Mouse (Mus musculus) brain, embryonic 18.5 days (tissue): ENCODE results near the gene Rnf32.

ENCODE experiments used
- DNase-seq: peaks from one replicate; pipeline ENCODE4 v3.0.0-alpha.2; 2012; ENCODE audit warnings: low read depth, low spot score

Gene Rnf32

DNA sequence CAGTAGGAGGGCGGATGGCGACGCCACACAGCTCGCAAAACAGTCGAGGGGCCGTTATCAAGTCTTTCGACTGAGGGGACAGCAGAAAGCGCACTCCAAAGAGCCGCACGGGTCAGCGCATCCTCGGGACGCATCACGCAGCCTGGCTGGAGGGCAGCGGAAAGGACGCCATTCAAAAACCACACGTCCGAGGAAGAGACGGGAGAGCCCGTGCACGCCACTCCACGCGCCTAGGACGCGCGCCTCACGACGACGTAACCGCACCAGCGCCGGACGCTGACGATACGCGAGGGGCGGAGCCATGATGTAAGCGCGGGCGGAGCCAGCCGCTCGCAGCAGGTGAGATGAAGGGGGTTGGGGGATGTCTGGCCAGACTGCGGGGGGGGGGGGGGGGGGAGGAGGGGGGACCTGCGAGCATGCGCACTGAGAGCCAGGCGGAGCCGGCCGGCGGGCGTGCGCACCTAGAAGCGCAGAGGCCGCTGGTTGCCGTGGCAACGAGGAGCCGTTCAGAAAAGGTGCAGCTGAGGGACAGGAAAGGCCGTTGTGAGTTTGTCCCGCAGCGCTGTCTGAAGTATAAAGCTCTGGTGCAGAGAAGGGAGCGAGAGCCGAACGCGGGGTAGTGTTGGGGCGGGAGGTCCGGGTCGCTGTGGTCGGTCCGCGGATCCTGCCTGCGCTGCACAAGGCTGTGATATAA is at the start of gene Rnf32:
Gene Rnf32 (plus strand): TSS at position 423 of the 694 bp plus-strand sequence.
- peak; percentile 87 for DNase-seq

DNA sequence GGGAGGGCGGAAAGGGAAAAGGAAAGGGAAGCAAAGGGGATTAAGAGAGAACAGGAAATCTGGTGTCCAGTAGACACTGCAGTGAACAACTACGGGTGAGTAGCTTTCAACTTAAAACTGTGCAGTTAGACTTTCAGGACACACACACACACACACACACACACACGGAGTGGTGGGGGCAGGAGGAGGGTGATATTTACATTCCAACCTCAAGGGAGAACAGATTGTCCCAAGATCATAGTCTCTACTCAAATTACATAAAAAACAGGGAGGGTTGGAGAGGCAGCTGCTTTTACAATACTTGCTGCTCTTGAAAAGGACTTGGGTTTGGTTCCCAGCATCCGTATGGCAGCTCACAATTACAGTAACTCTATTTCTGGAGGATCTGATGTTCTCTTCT is 45.6 kb upstream of the Rnf32 start:
- no peak for DNase-seq

DNA sequence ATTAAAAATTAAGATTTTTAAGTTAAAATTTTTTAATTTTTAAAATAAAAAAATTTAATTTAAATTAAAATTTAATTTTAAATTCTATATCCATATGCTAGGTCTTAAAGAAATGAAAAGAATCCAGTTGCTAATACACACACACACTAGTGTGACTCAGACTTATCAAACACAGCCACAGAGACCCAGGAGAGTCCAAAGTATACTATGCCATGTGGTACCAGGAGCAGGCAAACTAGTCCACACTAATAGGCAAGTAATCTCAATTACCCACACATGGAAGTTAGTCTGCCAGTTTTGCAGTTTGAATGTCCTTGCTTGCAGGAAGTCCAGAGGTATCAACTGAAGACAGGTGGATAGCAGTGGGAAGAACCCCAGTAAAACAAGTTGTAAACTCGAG is 35.9 kb upstream of the Rnf32 start:
- DNase-seq = no peak

DNA sequence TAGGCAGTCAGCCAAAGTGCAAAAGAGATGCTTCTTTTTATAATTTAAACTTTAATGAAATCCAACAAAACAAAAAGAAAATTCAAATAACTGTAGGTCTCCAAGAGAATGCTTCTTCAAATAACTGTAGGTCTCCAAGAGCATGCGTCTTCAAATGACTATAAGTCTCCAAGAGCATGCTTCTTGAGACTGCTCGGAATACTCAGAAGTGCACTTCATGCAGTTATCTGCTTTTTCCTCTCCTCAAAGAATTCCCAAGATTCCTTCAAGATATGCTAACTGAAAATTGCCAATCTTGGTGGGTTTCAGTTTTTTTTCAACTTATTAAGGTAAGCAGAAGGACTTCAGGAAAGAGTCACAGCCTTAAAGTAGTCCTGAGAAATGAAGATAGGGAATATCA is 28.8 kb upstream of the Rnf32 start:
- DNase-seq = no peak

DNA sequence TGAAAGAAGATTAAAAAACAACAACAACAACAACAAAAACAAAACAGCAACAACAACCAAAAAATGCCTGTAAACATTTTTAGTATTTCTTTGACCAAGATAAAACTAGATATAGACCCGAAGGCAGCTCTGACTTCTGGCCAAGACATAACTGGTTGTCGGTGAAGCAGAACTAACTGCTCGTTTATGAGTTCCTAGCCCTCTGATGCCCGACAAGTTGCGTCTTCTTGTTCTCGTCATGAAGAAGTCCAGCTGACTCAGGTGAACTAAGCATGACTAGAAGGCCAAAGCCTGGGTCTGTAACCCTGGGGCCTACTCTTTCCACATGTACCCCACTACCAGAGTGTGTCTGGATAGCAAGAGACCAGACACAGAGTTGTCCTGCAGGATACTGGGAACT is 25.6 kb upstream of the Rnf32 start:
- no peak for DNase-seq

DNA sequence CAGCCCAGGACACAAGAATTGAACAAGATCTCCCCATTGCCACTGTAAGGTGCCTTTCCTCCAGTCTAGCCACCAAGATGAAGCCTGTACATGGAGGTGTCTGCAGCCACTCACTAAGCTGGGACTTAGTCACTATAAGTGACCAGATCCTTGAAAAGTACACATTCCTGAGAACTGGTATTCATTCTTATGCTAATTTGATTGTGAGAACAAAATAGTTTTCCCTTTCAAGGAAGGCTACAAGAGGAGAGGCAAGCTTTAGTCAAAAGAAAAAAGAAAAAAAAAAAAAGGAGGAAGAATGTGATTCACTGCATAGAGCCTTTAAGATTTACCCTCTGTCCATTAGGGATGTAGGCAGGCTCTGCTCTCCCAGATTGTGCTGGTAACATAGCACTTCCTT is 24.6 kb upstream of the Rnf32 start:
- no peak for DNase-seq

DNA sequence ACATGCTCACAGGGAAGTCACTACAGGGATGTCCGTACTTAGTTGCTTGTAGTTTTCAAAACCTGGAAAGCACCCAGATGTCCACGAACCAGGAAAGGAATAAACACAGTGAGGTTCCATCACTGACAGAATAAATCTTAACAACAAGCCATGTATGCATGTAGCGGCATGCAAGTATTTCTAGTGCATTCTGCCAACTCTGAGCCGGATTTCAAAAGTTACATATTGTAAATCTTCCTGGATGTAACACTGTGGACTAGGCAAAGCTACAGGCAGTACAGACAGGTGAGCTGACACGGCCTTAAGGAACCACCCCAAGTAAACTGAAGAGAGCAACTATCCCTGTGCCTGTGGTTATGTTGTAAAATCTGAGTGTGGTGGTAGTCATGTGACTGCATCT is 9.0 kb upstream of the Rnf32 start:
- no peak for DNase-seq

DNA sequence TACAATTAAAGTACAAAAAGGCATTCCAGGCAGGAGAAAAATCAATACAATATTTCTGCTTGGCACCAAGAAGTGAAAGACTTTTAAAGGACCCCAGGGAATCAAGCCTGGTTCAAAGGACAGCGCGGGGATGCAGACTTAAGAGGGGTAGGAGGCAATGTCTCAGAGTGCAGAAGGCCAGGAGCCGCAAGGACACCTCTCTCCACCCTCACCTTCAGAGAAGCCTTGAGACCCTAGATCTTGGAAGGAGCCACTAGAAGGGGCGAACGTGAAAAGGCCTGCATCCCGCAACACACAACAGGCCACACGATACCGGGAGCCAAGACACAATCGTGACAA is 592 bp upstream of the Rnf32 start:
- DNase-seq = no peak

DNA sequence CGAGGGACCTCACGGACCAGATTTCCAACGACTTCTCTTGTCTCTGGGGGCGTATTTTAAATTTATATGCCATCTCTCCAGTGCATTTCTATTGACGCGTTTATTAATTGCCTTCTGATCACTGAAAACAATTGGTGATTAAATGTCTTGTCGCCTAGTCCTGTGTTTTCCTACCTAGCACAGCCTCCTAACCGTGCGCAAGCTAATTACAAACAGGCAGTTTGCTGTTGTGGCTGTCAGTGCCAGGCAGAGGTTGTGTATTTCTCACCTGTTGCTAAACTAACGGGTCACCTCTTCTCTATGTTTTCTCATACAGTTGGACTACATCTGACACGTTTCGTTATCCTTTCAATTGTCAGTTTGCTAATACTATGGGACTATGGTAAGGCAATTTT is 469 bp downstream of the Rnf32 start:
- DNase-seq = no peak

DNA sequence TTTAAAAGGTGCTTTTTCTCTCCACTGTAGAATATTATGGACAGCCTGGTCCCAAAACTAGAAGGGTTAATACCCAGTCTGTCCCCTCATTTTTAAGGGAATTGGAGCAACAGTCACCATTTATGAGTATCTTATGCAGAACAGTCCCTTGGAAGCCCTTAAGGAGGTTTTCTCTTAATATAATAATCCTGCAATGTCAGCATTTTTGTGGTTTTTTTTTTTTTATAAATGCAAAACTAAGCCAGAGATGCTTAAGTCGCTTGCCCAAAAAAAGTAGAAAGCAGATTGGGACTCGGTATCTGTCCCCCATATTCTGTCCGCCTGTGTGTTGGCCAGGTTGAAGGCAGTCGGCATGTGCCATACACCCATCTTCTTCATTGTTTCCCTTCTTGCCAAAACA is 1.4 kb downstream of the Rnf32 start:
- DNase-seq = no peak

DNA sequence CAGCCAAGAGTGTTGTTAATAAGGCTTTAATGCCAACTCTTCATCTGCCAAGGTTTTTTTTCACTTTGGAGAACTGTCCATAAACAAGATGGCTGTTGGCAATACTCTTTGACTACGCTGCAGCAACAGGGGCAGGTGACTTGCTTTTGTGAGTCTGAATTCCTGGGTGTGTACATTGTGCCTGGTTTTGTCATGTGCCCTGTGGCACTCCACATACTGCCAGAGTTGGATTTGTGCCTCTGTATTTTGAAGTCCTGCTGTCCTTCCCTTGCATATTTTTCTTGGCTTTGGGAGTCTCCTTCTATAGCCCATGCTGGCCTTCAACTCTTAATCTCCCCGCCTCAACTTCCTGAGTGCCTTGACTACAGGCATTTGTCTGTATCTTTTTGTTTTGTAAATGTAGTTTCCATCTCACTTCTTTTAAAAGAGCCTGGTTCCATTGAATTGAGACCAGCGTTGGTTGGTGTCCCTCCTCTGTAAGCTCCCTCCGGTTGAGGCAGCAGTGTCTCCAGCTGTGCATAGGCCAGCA is 3.2 kb downstream of the Rnf32 start:
- DNase-seq = no peak

DNA sequence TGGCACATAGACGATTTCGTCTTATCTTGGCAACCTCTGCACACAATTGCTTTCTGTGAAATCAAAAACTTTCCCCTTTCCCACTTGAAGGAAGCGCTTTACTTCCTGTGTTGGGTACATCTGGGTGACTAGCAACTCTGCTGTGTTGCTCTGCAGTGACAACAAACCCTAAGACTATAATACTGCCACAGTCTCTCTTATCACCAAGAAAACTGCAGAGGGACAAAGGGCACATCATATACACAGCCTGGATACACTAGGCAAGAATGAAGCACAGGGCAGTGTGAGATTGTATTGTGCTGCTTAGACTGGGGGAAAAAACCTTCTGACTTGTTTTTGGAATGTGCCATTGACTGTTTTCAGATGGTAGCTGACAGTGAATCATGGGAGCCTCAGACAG is 4.1 kb downstream of the Rnf32 start:
- DNase-seq = no peak

DNA sequence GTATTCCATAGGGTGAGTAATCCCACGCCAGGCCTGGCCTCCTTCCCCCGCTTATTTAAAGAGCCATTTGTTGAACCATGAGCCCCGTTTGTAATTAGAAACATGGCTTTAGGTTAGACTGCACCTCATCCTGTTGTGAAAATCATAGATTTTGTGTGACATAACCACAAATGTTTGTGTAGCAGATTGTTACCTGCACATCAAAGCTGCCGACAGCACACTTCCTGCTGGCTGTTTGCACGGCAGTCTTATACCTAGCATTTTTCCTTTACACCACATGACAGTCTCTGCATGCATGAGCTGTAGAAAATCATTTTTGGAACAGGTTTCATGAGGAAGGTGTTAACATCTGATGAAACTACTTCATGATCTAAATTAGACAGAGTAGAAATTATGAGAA is 9.9 kb downstream of the Rnf32 start:
- no peak for DNase-seq

DNA sequence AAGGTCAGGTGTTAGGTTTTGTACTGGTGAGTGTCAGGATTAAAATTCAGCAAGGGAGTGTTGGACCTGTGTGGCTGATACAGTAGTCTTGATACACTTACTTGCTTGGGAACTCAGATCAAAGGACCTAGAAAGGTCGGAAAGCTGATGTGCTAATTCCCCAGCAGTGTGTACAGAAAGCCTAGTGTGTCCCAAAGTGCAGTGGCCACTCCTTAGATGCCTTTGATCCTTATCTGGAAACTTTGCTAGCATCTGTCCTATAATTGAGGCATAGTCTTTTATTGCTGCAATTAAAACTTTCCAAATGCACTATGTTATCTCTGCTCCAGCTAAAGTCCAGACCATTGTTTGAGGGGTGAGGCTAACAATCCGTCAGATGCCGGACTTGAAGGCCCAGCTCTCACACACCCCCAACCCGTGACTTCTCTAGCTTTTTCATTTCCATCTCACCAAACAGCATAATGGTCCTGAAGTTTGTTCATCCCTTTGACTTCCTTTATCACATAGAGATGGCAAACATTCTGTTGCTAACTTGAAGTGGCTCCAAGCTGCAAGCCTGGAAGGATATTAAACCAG is 16.3 kb downstream of the Rnf32 start:
- no peak for DNase-seq

DNA sequence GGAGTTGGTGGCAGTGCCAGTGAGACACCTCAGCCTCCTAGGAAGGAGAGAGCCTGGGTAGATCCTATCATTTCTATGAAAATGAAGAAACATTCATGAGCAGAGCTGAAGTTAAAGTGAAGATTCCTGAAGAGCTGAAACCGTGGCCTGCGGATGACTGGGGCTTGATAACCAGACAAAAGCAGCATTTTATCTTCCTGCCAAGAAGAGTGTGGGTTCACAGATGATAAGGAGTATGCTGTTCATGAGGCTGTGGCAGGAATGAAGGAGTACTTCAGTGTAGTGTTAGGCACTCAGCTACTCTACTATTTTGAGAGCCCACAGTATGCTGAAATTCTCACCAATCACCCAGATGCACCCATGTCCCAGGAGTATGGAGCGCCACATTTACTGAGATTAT is 22.2 kb downstream of the Rnf32 start:
- no peak for DNase-seq

DNA sequence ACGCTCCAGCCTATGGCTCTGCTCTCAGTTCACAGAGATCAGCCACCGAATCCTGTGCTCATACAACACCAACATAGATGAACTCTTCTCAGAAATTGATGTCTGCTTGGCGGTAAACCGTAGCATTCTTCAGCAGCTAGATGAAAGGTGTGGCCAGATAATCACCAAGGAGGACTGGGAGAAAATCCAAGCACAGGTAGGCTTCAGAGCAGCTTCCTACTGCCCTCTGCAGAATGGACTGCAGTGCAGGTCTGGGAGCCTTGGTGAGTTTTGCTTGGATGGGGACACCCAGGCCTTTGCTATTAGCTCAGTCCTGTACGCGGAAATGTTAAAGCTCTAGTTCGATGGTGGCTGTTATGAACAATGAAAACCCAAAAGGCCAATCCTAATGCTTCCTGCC is 28.3 kb downstream of the Rnf32 start:
- DNase-seq = no peak

DNA sequence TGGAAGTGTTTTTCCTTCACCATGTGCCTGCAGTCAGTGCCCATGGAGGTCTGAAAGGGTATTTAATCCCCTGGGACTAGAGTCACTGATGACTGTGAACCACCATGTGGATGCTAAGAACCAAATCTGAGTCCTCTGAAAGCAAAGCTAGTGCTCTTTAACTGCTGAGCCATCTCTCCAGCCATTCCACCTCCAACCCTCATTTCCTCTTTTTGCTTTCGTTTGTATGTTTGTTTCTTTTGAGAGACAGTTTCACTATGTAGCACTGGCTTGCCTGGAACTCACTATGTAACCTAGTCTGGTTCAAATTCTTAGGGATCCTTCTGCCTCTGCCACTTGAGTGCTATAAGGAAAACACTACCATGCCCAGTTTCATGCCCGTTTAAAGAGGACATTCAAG is 34.7 kb downstream of the Rnf32 start:
- no peak for DNase-seq

DNA sequence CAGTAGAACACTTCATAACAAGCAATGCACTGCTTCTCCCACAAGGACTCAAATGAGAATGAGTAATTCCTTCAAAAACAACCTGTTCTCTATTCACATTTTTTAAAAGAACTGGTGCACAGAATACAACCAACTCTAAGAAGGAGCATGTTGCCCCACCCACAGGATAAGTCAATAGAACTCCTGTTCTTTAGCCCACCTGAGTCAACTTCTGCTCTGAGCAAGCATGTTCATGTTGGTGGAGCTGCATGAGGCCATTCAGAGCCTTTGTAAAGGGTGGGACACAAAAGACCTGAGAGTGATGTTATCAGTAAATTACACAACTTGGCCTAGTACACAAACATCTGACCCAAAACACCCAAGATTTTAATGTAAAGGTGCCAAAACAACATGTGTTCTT is 42.6 kb downstream of the Rnf32 start:
- no peak for DNase-seq

DNA sequence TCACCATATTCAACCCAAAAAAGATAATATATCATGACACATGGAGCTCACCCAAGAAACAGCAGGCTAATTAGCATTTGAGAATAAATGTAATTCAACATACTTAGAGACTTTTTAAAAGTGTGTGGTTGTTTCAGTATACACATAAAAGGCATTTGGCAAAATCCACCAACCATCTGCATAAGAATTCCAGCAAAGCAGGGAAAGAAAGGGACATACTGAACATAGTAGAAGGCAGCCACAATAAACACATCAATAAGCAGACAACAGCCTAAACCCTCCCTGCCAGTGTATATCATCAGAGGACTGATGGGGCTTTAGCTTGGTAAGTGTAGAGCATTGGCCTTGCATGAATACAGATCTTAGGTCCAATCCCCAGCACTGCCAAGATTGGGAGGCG is 49.0 kb downstream of the Rnf32 start:
- peak; percentile 22 for DNase-seq

DNA sequence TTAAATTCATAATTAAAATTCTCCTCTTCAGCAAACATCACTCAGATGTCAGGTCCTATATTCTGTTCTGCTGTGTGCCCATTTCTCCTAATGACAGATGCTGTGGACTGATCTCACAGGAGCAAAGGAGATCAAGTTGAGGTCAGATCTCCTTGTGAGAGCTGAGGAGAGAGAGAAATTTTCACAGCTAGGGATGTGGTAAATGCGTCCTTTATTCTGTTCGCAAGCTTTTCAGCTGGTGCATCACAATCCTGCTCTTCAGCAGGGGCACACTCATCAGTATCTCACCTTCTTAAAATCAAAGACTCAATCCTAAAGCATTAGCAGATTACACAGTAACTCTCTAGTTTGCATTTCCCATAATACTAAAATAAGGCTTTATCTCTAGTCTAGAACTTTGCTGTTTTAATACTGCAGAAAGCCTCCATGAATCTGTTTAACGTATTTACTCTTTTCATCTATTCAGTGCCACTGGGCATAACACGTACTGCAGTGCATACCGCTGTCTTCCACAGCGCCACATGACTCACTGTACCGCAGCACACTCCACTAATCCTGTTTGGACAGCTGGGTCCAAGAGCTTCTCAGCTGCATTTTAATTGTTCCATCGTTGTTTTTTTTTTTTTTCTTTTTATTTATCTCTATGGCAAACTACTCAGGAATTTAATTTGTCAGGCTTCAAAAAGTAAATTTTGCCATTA is 55.2 kb downstream of the Rnf32 start:
- no peak for DNase-seq

DNA sequence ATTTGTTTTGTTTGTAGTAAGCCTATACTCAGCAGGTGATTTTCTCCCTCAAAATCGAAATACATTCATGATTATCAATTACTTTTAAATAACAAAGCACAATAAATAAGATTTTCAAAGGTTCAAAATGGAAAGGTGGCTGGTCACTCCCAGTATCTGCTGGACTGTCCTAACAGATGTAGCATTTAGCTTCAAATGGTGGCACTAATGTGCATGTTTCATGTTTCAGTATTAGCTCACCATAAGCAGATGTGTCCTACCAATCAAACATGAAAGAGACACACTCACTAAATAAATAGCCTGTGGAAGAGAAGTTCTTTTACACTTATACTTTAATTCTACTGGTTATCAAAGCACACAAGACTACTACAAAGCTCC is 55.7 kb downstream of the Rnf32 start:
- DNase-seq = no peak

DNA sequence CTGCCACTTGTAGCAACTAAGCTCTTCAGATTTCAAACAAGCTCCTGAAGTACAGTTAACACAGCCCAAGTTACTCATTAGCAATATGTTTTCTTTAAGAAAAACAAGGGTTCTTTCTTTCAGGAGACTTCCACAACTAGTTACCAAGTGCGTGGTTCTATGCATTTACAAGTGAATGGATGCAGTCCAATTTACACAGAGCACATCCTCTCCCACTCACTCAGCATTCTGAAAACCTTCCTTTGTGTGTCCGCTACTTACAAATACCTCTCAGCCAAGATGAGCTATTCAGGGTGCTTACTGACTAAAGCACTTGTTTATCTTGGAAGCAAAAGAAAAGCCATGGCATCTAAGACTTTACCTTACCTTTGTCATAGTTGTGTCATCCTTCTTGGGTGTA is 58.1 kb downstream of the Rnf32 start:
- no peak for DNase-seq

DNA sequence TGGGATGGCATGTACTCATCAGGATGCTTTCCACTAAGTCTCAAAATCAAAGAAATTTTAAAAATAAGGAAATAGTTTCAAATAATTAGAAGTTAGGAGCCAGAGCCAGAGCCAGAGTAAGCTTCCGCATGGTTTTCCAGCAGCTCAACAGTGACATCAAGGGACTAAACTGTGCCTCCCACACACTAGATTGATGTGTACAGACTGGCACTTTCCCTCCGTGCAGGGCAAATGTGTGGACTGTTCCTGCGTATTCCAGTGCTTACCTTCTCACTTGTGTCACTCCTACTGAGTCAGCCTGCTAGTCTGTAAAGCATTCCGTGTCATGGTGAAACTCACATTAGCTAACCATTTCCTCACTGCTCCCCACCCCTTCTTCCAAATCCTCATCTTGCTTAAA is 75.1 kb downstream of the Rnf32 start:
- DNase-seq = no peak
